Mouse (Mus musculus): Measurements from ENCODE around the gene Kcnmb1.

Gene Kcnmb1

GRCm38 (mm10) chr11:34001938-34002592 lies 39.3 kb downstream of the Kcnmb1 start:
- no peak for DNase-seq (ENCODE audit: low spot score)

GRCm38 (mm10) chr11:34002593-34002965 lies 39.8 kb downstream of the Kcnmb1 start:
- no peak for DNase-seq (ENCODE audit: low spot score)

GRCm38 (mm10) chr11:34007616-34008015 lies 44.8 kb downstream of the Kcnmb1 start:
- no peak for DNase-seq (ENCODE audit: low spot score)

DNA sequence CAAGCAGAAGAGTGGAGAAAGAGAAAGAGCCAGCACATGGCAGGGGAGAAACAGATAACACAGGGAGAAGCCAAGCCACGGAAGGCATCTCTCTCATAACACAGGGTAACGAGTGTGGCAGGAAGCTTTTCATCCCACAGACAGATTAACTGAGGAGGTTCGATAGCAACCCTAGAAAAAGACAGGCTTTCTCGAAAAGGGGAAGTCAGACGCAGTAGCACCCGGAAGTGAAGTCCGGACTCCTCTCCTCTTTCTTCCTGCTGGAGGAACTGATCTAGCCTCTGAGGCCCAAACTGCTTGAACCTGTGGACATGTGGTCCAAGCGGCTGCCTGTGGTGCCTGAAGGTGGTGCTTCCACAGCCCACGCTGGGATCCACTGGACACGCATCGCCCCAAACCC lies 45.4 kb downstream of the Kcnmb1 start:
- no peak for DNase-seq (ENCODE audit: low spot score)

DNA sequence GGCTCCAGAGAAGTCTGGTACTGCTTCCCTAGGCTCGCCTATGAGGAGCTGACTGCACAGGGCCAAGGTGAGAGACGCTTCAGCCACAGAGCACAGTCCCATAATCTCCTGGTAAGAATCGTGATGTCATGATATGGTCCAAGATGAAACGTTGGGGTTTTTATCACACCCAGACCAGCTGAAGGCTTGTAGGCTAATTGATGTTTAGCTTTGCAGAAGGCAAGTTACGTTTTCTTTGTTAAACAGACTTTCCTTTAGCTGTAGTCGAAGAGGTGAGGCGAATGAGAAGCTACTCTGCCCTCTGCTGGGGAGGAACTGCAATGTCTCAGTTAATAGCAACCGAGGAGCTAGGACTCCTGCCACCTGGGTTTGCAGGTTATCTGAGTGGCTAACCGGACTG lies 45.9 kb downstream of the Kcnmb1 start:
- peak; percentile 64 for DNase-seq (ENCODE audit: low spot score)

- DNase-seq (ENCODE audit: low spot score) = no peak
Observed at GRCm38 (mm10) chr11:34009316-34010087, 46.7 kb downstream of the Kcnmb1 start.

DNA sequence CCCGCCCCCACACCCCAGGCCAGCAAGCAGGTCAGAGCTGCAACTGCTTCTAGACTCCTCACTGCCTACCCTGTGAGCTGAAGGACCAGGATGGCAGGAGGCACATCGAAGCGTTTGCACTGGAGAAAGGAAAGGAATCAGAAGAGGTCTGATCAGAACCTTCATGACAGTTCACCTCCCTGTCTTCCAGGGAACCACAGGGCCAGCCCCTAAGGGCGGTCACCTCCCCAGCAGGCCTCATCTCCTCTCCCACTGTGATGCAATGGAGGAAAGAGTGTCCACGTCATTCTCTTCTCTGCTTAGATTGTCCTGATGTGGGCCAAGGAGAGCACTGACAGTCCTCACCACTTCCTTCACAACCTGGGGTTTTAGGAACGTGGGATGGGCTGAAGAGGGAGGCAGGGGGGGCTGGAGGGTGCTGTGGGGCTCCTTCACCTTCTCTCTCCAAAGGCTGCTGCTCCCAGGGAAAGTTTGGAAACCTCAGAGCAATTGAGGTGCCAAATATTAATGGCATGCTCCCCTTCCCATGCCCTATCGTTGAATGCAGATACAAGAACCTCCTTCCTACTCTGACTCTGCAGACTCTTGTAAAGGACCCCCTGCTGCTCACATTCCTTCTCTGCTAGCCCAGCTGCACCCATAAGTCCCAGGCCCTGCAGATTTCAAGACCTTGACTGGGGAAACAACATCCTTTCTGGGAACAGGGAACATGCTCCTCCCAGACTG lies 47.5 kb downstream of the Kcnmb1 start:
- DNase-seq (ENCODE audit: low spot score) = no peak

GRCm38 (mm10) chr11:34010859-34011172 lies 48.0 kb downstream of the Kcnmb1 start:
- no peak for DNase-seq (ENCODE audit: low spot score)

- DNase-seq (ENCODE audit: low spot score) = no peak
Observed at GRCm38 (mm10) chr11:34012007-34012652, 49.3 kb downstream of the Kcnmb1 start.

Measured in testis, postnatal 14 days (tissue).